Mouse (Mus musculus) liver, postnatal 0 days (tissue): ENCODE results near the gene Lamb1.

ENCODE experiments used
- CTCF ChIP-seq: sonication (generic); IDR thresholded peaks from 2 replicates; pipeline ENCODE4 v1.5.1; 2016; ENCODE audit warnings: antibody characterized with exemption, low read depth
- EP300 ChIP-seq: IDR thresholded peaks from 2 replicates; pipeline ENCODE4 v1.6.1; 2016; ENCODE audit warnings: antibody characterized with exemption, low read depth, mild to moderate bottlenecking

DNA sequence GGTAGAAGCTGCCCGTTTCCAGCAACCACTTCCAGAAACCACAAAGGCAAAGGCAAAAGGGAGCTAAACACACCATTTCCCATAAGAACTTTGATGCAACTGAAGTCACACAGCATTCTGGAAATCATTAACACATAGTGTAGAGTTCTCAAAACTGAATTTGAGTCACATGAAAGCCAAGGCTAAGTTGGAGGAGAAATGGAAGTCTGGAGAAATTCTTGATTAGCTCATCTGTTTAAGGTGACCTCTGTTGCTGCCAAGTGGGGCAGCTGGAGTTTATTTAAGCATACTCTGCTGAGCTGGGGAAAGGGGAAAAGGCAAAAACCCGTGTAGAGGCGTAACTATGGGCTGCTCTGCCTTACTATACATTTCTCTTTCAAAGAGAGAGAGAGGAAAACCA is 46.3 kb upstream of the Lamb1 start:
- no peak for TF ChIP-seq CTCF
- no peak for TF ChIP-seq EP300
